Mouse (Mus musculus) inflammation-experienced regulatory T-cells, adult 6 months (primary cell): Measurements from ENCODE around the gene Rtn4r. TPM values are rescaled to one million over a fixed set of nuclear protein-coding genes. Genes with fewer than 3 reads are reported as not detected.

Experiments used
- ATAC-seq: one replicate; pipeline ENCODE4 v1.8.0; 2017
- polyA plus RNA-seq, 3 experiments: library from polyadenylated mRNA; unstranded; fragments of 100-300 nt; shearing (Covaris generic); gene quantifications; one replicate each; pipeline ENCODE4 v1.2.1; 2017

The Rtn4r gene
- not detected for polyA plus RNA-seq

- ATAC-seq, result no peak
Measured at GRCm38 (mm10) chr16:18127241-18127861, at the start of gene Rtn4r. Gene Rtn4r (plus strand): TSS chr16:18127642.

- ATAC-seq, result no peak
Measured at GRCm38 (mm10) chr16:18078314-18079015, 49.0 kb upstream of the Rtn4r start.

- no peak for ATAC-seq
Measured at GRCm38 (mm10) chr16:18079300-18079699, 48.1 kb upstream of the Rtn4r start.

GRCm38 (mm10) chr16:18080171-18080570 lies 47.3 kb upstream of the Rtn4r start:
- ATAC-seq, result no peak

GRCm38 (mm10) chr16:18081149-18081827 lies 46.2 kb upstream of the Rtn4r start:
- no peak for ATAC-seq

- ATAC-seq, result no peak
Measured at GRCm38 (mm10) chr16:18082291-18082690, 45.2 kb upstream of the Rtn4r start.

- ATAC-seq, result no peak
Measured at GRCm38 (mm10) chr16:18083231-18083951, 44.1 kb upstream of the Rtn4r start.

GRCm38 (mm10) chr16:18084262-18084661 lies 43.2 kb upstream of the Rtn4r start:
- no peak for ATAC-seq

GRCm38 (mm10) chr16:18087101-18087500 lies 40.3 kb upstream of the Rtn4r start:
- no peak for ATAC-seq

- ATAC-seq, result no peak
Measured at GRCm38 (mm10) chr16:18096348-18096747, 31.1 kb upstream of the Rtn4r start.

GRCm38 (mm10) chr16:18102816-18103215 lies 24.6 kb upstream of the Rtn4r start:
- no peak for ATAC-seq

GRCm38 (mm10) chr16:18103366-18103765 lies 24.1 kb upstream of the Rtn4r start:
- no peak for ATAC-seq

- ATAC-seq, result no peak
Measured at GRCm38 (mm10) chr16:18103808-18104207, 23.6 kb upstream of the Rtn4r start.

GRCm38 (mm10) chr16:18108221-18108966 lies 19.0 kb upstream of the Rtn4r start:
- no peak for ATAC-seq

- no peak for ATAC-seq
Measured at GRCm38 (mm10) chr16:18111042-18111441, 16.4 kb upstream of the Rtn4r start.

- ATAC-seq, result no peak
Measured at GRCm38 (mm10) chr16:18116467-18116866, 11.0 kb upstream of the Rtn4r start.

GRCm38 (mm10) chr16:18118285-18118684 lies 9.2 kb upstream of the Rtn4r start:
- no peak for ATAC-seq

- ATAC-seq, result no peak
Measured at GRCm38 (mm10) chr16:18119031-18119730, 8.3 kb upstream of the Rtn4r start.

- ATAC-seq, result no peak
Measured at GRCm38 (mm10) chr16:18122740-18123139, 4.7 kb upstream of the Rtn4r start.

- no peak for ATAC-seq
Measured at GRCm38 (mm10) chr16:18123471-18123870, 4.0 kb upstream of the Rtn4r start.

- ATAC-seq, result no peak
Measured at GRCm38 (mm10) chr16:18124040-18124439, 3.4 kb upstream of the Rtn4r start.

GRCm38 (mm10) chr16:18124626-18125025 lies 2.8 kb upstream of the Rtn4r start:
- ATAC-seq, result no peak
